Mouse (Mus musculus) liver, embryonic 14.5 days (tissue): ENCODE results near the gene Capns1.

Source experiments
- CTCF ChIP-seq: IDR thresholded peaks from 2 replicates; pipeline ENCODE4 v1.5.1; 2016; ENCODE audit warnings: antibody characterized with exemption, low read depth, control low read depth
- EP300 ChIP-seq: IDR thresholded peaks from 2 replicates; pipeline ENCODE4 v1.6.1; 2016; ENCODE audit warnings: antibody characterized with exemption, low read depth

GRCm38 (mm10) chr7:30202895-30203690 lies 4.5 kb upstream of the Capns1 start:
- TF ChIP-seq CTCF (no peak), EP300 (no peak)
